Mouse (Mus musculus) lung, postnatal 0 days (tissue): Measurements from ENCODE around the gene Rnf169. TPM values are rescaled to one million over a fixed set of nuclear protein-coding genes. Genes with fewer than 3 reads are reported as not detected.
A peak's percentile ranks its signal among the peaks of the same experiment; 100 is the strongest.

Experiments
- ATAC-seq: fragments of 200-750 bp; cut with Nextera tagmentation; 2 replicates; pipeline ENCODE4 v1.8.0; 2017; ENCODE audit warnings: moderate library complexity
- DNase-seq: peaks from one replicate; pipeline ENCODE4 v3.0.0-alpha.2; 2016; ENCODE audit warnings: low spot score
- H3K27ac ChIP-seq: fragments of 300-500 bp; sonication (generic); 2 replicates; pipeline ENCODE4 v1.5.1; 2014; ENCODE audit warnings: antibody characterized with exemption, mild to moderate bottlenecking, low read length, mixed read lengths
- H3K27me3 ChIP-seq: fragments of 300-500 bp; sonication (generic); replicated peaks from 2 replicates; pipeline ENCODE4 v1.6.1; 2014; ENCODE audit warnings: low read length, mixed read lengths; ENCODE audit not compliant: insufficient read depth
- H3K36me3 ChIP-seq: fragments of 300-500 bp; sonication (generic); 2 replicates; pipeline ENCODE4 v1.6.1; 2014; ENCODE audit warnings: low read length, mixed read lengths; ENCODE audit not compliant: insufficient read depth
- H3K4me1 ChIP-seq: fragments of 300-500 bp; sonication (generic); 2 replicates; pipeline ENCODE4 v1.6.1; 2014; ENCODE audit warnings: antibody characterized with exemption, low read depth, low read length, mixed read lengths; ENCODE audit not compliant: insufficient read depth
- H3K4me2 ChIP-seq: fragments of 300-500 bp; sonication (generic); replicated peaks from 2 replicates; pipeline ENCODE4 v1.6.1; 2014; ENCODE audit warnings: low read depth, mild to moderate bottlenecking, low read length, moderate library complexity, mixed read lengths
- H3K4me3 ChIP-seq: fragments of 300-500 bp; sonication (generic); 2 replicates; pipeline ENCODE4 v1.5.1; 2014; ENCODE audit warnings: low read depth, low read length
- H3K9ac ChIP-seq: fragments of 300-500 bp; sonication (generic); replicated peaks from 2 replicates; pipeline ENCODE4 v1.6.1; 2014; ENCODE audit warnings: low read depth, mild to moderate bottlenecking
- H3K9me3 ChIP-seq: fragments of 300-500 bp; sonication (generic); 2 replicates; pipeline ENCODE4 v1.6.1; 2016; ENCODE audit warnings: low read length, mixed read lengths
- CTCF ChIP-seq: IDR thresholded peaks from 2 replicates; pipeline ENCODE4 v1.5.1; 2016; ENCODE audit warnings: antibody characterized with exemption, mild to moderate bottlenecking
- EP300 ChIP-seq: IDR thresholded peaks from 2 replicates; pipeline ENCODE4 v1.6.1; 2016; ENCODE audit warnings: antibody characterized with exemption, mild to moderate bottlenecking, control low read depth
- WGBS: fragments of 180-500 bp; shearing (Covaris S2); extraction: QIAGEN DNeasy Blood & Tissue Kit; methylation state at CpG from one replicate; pipeline ENCODE4 v1.1.7; 2014; 5-methylcytosine and 5-hydroxymethylcytosine counted together
- polyA plus RNA-seq: library from polyadenylated mRNA; unstranded; fragments of >200 nt; fragmentation: Nextera tagmentation; extraction: Ambion mirVana; gene quantifications from 2 replicates; pipeline ENCODE4 v1.2.1, GENCODE M21; 2015

Gene Rnf169
- polyA plus RNA-seq, 1 experiment from 2014 or later, result 3.8 TPM

DNA sequence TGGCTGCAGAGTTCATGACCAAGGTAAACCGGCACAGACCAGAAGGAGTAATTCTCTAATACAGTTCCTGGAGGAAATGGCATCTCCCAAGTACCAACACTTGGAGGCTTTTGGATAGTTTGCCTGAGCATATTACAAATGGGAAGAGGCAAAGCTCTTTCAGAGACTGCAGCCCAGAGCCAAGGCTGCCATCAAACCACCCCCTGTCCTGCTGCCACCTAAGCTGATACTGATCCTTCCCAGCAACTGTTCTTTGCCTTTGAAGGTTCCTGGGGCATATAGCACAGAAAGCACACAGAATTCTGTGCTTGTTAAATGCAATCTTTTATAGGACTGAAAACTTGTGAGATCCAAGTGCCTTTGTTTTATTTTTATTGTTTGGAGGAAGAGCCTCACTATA, 39.6 kb downstream of the Rnf169 start:
- Histone ChIP-seq H3K4me3 (no peak overlapping the region), H3K27ac (no peak overlapping the region), H3K4me1 (no peaks in the 10 kb centered on the region), H3K27me3 (no peaks in the 10 kb centered on the region), H3K4me2 (no peak overlapping the region), H3K9ac (no peak overlapping the region), H3K36me3 (peaks cover 25% of the 10 kb centered on the region), H3K9me3 (no peaks in the 10 kb centered on the region)
- ATAC-seq (no peak), DNase-seq (no peak)
- 96% methylated on average over 1 of the region's 1 CpGs for WGBS
- TF ChIP-seq EP300 (no peak), CTCF (no peak)

DNA sequence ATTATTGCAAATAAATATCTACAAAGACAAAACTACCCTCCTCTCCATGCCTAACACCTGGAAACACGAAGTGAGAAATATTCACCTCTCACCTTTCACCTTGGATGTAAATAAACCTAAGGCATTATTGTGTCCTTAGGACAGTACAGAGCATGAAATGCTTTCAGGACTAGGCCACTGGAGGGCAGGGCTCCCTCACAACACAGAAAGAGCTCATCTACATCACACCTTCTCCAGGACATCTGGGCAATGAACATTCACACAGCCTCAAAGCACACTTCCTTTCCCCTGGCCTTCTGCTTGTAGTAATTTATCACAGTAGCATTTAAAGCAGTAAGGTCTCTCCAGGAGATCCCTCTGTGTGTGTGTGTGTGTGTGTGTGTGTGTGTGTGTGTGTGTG, 44.5 kb downstream of the Rnf169 start:
- WGBS, result 64% methylated on average over 1 of the region's 1 CpGs
- H3K9me3 ChIP-seq, result no peaks in the 10 kb centered on the region
- no peak overlapping the region for H3K4me2 ChIP-seq
- no peaks in the 10 kb centered on the region for H3K4me1 ChIP-seq
- H3K27me3 ChIP-seq, result no peaks in the 10 kb centered on the region
- DNase-seq, result peak; percentile 41
- no peak for TF ChIP-seq EP300
- TF ChIP-seq CTCF, result peak; percentile 68
- ATAC-seq, result no peak
- no peak overlapping the region for H3K27ac ChIP-seq
- H3K9ac ChIP-seq, result no peak overlapping the region
- H3K36me3 ChIP-seq, result peaks cover 19% of the 10 kb centered on the region; the same call in 1 of the 2 replicates
- no peak overlapping the region for H3K4me3 ChIP-seq

- Histone ChIP-seq H3K27me3 (no peaks in the 10 kb centered on the region), H3K27ac (no peak overlapping the region), H3K36me3 (peaks cover 14% of the 10 kb centered on the region), H3K4me1 (no peaks in the 10 kb centered on the region), H3K4me3 (no peak overlapping the region), H3K9me3 (no peaks in the 10 kb centered on the region), H3K4me2 (no peak overlapping the region), H3K9ac (no peak overlapping the region)
- WGBS, result 73% methylated on average over 10 of the region's 10 CpGs
- ATAC-seq, result peak; percentile 71
- no peak for TF ChIP-seq EP300
- peak; percentile 84 for TF ChIP-seq CTCF
- DNase-seq, result peak; percentile 84
Observed at GRCm38 (mm10) chr7:99926916-99927714, 53.1 kb downstream of the Rnf169 start.

DNA sequence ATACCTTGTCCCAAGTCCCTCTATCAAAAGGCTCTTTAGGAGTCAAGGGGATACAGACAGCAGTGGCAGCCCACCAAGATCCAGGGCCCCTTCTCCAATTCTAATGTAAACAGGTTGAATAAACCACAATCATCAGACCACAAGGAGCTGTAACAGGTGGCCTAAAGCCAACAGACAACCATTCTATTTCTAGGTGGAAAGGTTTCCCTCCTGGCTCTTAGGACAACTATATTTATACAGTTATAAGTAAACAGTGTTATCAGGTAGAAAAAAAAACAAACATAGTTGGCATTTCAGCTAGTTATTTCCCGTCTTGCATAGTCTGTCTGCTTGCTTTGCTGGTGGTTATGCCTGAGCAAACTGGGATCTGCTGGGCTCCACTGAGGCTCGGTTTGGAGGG, 59.8 kb downstream of the Rnf169 start:
- H3K27me3 ChIP-seq, result no peaks in the 10 kb centered on the region
- H3K4me3 ChIP-seq, result no peak overlapping the region
- peaks cover 6% of the 10 kb centered on the region for H3K36me3 ChIP-seq
- H3K9ac ChIP-seq, result no peak overlapping the region
- TF ChIP-seq EP300 (no peak; the same call in 1 of the 2 replicates), CTCF (no peak)
- 34% methylated on average over 2 of the region's 2 CpGs for WGBS
- no peaks in the 10 kb centered on the region for H3K9me3 ChIP-seq
- peaks cover 17% of the 10 kb centered on the region; the same call in 1 of the 2 replicates for H3K4me1 ChIP-seq
- no peak overlapping the region for H3K27ac ChIP-seq
- DNase-seq (peak; percentile 56), ATAC-seq (peak; percentile 43)
- no peak overlapping the region for H3K4me2 ChIP-seq

DNA sequence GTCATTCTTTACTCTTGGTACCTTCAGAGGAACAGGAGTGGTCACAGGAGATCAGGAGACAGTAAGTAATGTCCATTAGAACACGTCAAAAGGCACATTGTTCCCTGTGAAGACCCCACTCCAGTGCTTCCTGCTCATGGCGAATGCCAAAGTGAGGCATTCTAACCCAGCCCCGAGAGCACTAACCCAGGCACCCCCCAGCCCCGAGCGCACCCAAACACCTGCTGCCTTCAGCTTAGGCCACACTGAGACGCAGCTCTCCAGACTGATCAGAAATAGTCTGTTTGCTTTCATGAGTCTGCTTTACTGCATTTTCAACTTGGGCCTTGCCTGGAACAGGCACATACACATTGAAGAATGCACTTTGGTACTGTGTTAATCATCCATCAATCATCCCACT, 60.3 kb downstream of the Rnf169 start:
- TF ChIP-seq CTCF (no peak), EP300 (no peak)
- H3K36me3 ChIP-seq, result peaks cover 6% of the 10 kb centered on the region

DNA sequence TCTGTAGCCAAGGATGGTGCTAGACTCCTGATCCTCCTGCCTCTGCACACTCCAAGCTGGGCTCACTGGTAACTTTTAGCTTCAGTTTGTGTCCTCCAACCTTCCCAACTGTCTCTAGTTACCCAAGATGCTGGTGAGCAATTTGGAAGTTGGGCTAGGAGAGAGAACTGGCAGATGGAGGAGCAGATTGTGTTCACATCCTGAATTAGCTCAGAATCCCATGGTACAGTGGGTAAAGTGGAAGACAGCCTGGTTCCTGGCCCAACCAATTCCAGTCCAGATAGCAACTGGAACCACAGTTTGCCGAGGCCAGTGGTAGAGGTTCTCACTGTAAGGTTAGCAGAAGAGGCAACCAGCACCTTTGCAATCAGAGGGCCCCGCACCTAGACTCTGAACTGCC, 61.1 kb downstream of the Rnf169 start:
- ATAC-seq, result no peak
- no peaks in the 10 kb centered on the region for H3K27me3 ChIP-seq
- 95% methylated on average over 2 of the region's 2 CpGs for WGBS
- no peak overlapping the region for H3K27ac ChIP-seq
- peaks cover 3% of the 10 kb centered on the region; the same call in 1 of the 2 replicates for H3K36me3 ChIP-seq
- no peaks in the 10 kb centered on the region for H3K9me3 ChIP-seq
- DNase-seq, result no peak
- no peak overlapping the region for H3K4me2 ChIP-seq
- H3K4me3 ChIP-seq, result no peak overlapping the region
- no peak overlapping the region for H3K9ac ChIP-seq
- peaks cover 17% of the 10 kb centered on the region; the same call in 1 of the 2 replicates for H3K4me1 ChIP-seq
- TF ChIP-seq CTCF, result no peak

More for the DNA sequence above, 60.3 kb downstream of the Rnf169 start:
- Histone ChIP-seq H3K9ac (no peak overlapping the region), H3K4me3 (no peak overlapping the region), H3K4me1 (peaks cover 17% of the 10 kb centered on the region; the same call in 1 of the 2 replicates), H3K4me2 (no peak overlapping the region), H3K9me3 (no peaks in the 10 kb centered on the region), H3K27ac (no peak overlapping the region), H3K27me3 (no peaks in the 10 kb centered on the region)
- DNase-seq (no peak), ATAC-seq (no peak)
- WGBS, result 74% methylated on average over 6 of the region's 6 CpGs
